Mouse (Mus musculus): ENCODE data around the gene Hdac10. TPM values are rescaled to one million over a fixed set of nuclear protein-coding genes. Genes with fewer than 3 reads are reported as not detected.
A peak's percentile ranks its signal among the peaks of the same experiment; 100 is the strongest.

Gene Hdac10
- 18.8 and 22.0 TPM in 2 replicates for polyA plus RNA-seq (2016; fragmentation: Nextera tagmentation; extraction: Ambion mirVana)

GRCm38 (mm10) chr15:89128382-89129350, at the start of gene Hdac10:
Hdac10 (minus strand) TSS chr15:89128700.
- peak within 1 kb of the TSS; percentile 74 for H3K9ac ChIP-seq
- peaks cover 21% of the 10 kb centered on the region for H3K4me1 ChIP-seq
- no peaks in the 10 kb centered on the region for H3K9me3 ChIP-seq (replicated peaks)
- peak within 1 kb of the TSS; percentile 52 for H3K4me3 ChIP-seq
- peak within 1 kb of the TSS; percentile 78 for H3K4me2 ChIP-seq (replicated peaks)
- H3K36me3 ChIP-seq, result peaks cover 9% of the 10 kb centered on the region; the same call in 1 of the 2 replicates
- peak within 1 kb of the TSS; percentile 67 for H3K27ac ChIP-seq
- peak; percentile 83 for ATAC-seq (ENCODE audit: low FRiP score)
- no peaks in the 10 kb centered on the region for H3K27me3 ChIP-seq
- 3% methylated on average over 36 of the region's 36 CpGs for WGBS

- WGBS, result 78% methylated on average over 2 of the region's 4 CpGs
- Histone ChIP-seq H3K36me3 (no peaks in the 10 kb centered on the region), H3K9me3 (replicated peaks) (no peaks in the 10 kb centered on the region), H3K27ac (peak overlapping the region; percentile 35; the same call in 1 of the 2 replicates), H3K4me3 (0 out of 2 replicates have a peak overlapping the region, but pooled peaks have one; percentile 4), H3K27me3 (no peaks in the 10 kb centered on the region), H3K4me1 (peaks cover 86% of the 10 kb centered on the region), H3K4me2 (replicated peaks) (peak overlapping the region; percentile 93), H3K9ac (peak overlapping the region; percentile 24)
- no peak for ATAC-seq (ENCODE audit: low FRiP score)
Observed at GRCm38 (mm10) chr15:89177576-89178259, 49.2 kb upstream of the Hdac10 start.

GRCm38 (mm10) chr15:89177121-89177520, 48.6 kb upstream of the Hdac10 start:
- Histone ChIP-seq H3K9ac (peak overlapping the region; percentile 24; the same call in 1 of the 2 replicates), H3K27me3 (no peaks in the 10 kb centered on the region), H3K4me2 (replicated peaks) (peak overlapping the region; percentile 93), H3K9me3 (replicated peaks) (no peaks in the 10 kb centered on the region), H3K4me1 (peaks cover 86% of the 10 kb centered on the region), H3K27ac (peak overlapping the region; percentile 35; the same call in 1 of the 2 replicates), H3K4me3 (0 out of 2 replicates have a peak overlapping the region, but pooled peaks have one; percentile 4), H3K36me3 (no peaks in the 10 kb centered on the region)
- 14% methylated on average over 5 of the region's 5 CpGs for WGBS
- no peak for ATAC-seq (ENCODE audit: low FRiP score)

GRCm38 (mm10) chr15:89175411-89176155, 47.1 kb upstream of the Hdac10 start:
- Histone ChIP-seq H3K36me3 (no peaks in the 10 kb centered on the region), H3K27ac (no peak overlapping the region), H3K9ac (no peak overlapping the region), H3K4me3 (no peak overlapping the region), H3K9me3 (replicated peaks) (no peaks in the 10 kb centered on the region), H3K4me1 (peaks cover 89% of the 10 kb centered on the region), H3K27me3 (no peaks in the 10 kb centered on the region), H3K4me2 (replicated peaks) (no peak overlapping the region)
- WGBS, result 86% methylated on average over 13 of the region's 13 CpGs
- no peak for ATAC-seq (ENCODE audit: low FRiP score)

- Histone ChIP-seq H3K9ac (no peak overlapping the region), H3K4me1 (peaks cover 95% of the 10 kb centered on the region), H3K4me2 (replicated peaks) (no peak overlapping the region), H3K27me3 (no peaks in the 10 kb centered on the region), H3K27ac (no peak overlapping the region), H3K9me3 (replicated peaks) (no peaks in the 10 kb centered on the region), H3K36me3 (0 out of 2 replicates have a peak, but pooled peaks cover 3% of the 10 kb centered on the region), H3K4me3 (no peak overlapping the region)
- ATAC-seq (ENCODE audit: low FRiP score), result no peak
- WGBS, result 60% methylated on average over 11 of the region's 11 CpGs
Observed at GRCm38 (mm10) chr15:89174889-89175339, 46.4 kb upstream of the Hdac10 start.

GRCm38 (mm10) chr15:89173906-89174214, 45.4 kb upstream of the Hdac10 start:
- under 1% methylated on average over 15 of the region's 15 CpGs for WGBS
- peak overlapping the region; percentile 79 for H3K9ac ChIP-seq
- H3K4me3 ChIP-seq, result peak overlapping the region; percentile 54
- H3K27ac ChIP-seq, result no peak overlapping the region; the same call in 1 of the 2 replicates
- peak; percentile 33; the same call in 1 of the 2 replicates for ATAC-seq (ENCODE audit: low FRiP score)
- no peaks in the 10 kb centered on the region for H3K27me3 ChIP-seq
- no peaks in the 10 kb centered on the region for H3K9me3 ChIP-seq (replicated peaks)
- peaks cover 97% of the 10 kb centered on the region for H3K4me1 ChIP-seq
- H3K36me3 ChIP-seq, result 0 out of 2 replicates have a peak, but pooled peaks cover 3% of the 10 kb centered on the region
- peak overlapping the region; percentile 100 for H3K4me2 ChIP-seq (replicated peaks)

- Histone ChIP-seq H3K27me3 (no peaks in the 10 kb centered on the region), H3K27ac (peak overlapping the region; percentile 81), H3K36me3 (peaks cover 6% of the 10 kb centered on the region), H3K9ac (peak overlapping the region; percentile 79), H3K4me2 (replicated peaks) (peak overlapping the region; percentile 100), H3K4me1 (peaks cover 92% of the 10 kb centered on the region), H3K9me3 (replicated peaks) (no peaks in the 10 kb centered on the region), H3K4me3 (peak overlapping the region; percentile 54)
- under 1% methylated on average over 65 of the region's 65 CpGs for WGBS
- ATAC-seq (ENCODE audit: low FRiP score), result peak; percentile 57
Observed at GRCm38 (mm10) chr15:89173024-89173905, 44.8 kb upstream of the Hdac10 start.

GRCm38 (mm10) chr15:89172276-89172935, 43.9 kb upstream of the Hdac10 start:
- Histone ChIP-seq H3K9ac (peak overlapping the region; percentile 79), H3K4me1 (peaks cover 84% of the 10 kb centered on the region)
- WGBS, result 39% methylated on average over 17 of the region's 17 CpGs

GRCm38 (mm10) chr15:89171526-89172051, 43.1 kb upstream of the Hdac10 start:
- Histone ChIP-seq H3K9me3 (replicated peaks) (no peaks in the 10 kb centered on the region), H3K4me3 (no peak overlapping the region), H3K4me1 (peaks cover 76% of the 10 kb centered on the region), H3K4me2 (replicated peaks) (no peak overlapping the region), H3K27me3 (no peaks in the 10 kb centered on the region), H3K9ac (no peak overlapping the region), H3K27ac (peak overlapping the region; percentile 52), H3K36me3 (peaks cover 23% of the 10 kb centered on the region)
- 82% methylated on average over 5 of the region's 5 CpGs for WGBS
- ATAC-seq (ENCODE audit: low FRiP score), result no peak

More at GRCm38 (mm10) chr15:89172276-89172935, 43.9 kb upstream of the Hdac10 start:
- Histone ChIP-seq H3K4me2 (replicated peaks) (peak overlapping the region; percentile 100), H3K36me3 (peaks cover 14% of the 10 kb centered on the region), H3K27ac (peak overlapping the region; percentile 81), H3K4me3 (peak overlapping the region; percentile 54), H3K27me3 (no peaks in the 10 kb centered on the region), H3K9me3 (replicated peaks) (no peaks in the 10 kb centered on the region)
- no peak for ATAC-seq (ENCODE audit: low FRiP score)

- no peak overlapping the region for H3K9ac ChIP-seq
- peaks cover 61% of the 10 kb centered on the region for H3K4me1 ChIP-seq
- WGBS, result 70% methylated on average over 3 of the region's 3 CpGs
Observed at GRCm38 (mm10) chr15:89170102-89170501, 41.6 kb upstream of the Hdac10 start.

More at GRCm38 (mm10) chr15:89170102-89170501, 41.6 kb upstream of the Hdac10 start:
- H3K27ac ChIP-seq, result peak overlapping the region; percentile 50
- H3K9me3 ChIP-seq (replicated peaks), result no peaks in the 10 kb centered on the region
- H3K36me3 ChIP-seq, result peaks cover 37% of the 10 kb centered on the region
- no peak overlapping the region for H3K4me3 ChIP-seq
- no peaks in the 10 kb centered on the region for H3K27me3 ChIP-seq
- H3K4me2 ChIP-seq (replicated peaks), result peak overlapping the region; percentile 21; the same call in 1 of the 2 replicates
- ATAC-seq (ENCODE audit: low FRiP score), result no peak

Measured in hindbrain, embryonic 12.5 days (tissue).